Mouse (Mus musculus) embryonic facial prominence, embryonic 11.5 days (tissue): ENCODE results near the gene Tcf7l2. TPM values are rescaled to one million over a fixed set of nuclear protein-coding genes. Genes with fewer than 3 reads are reported as not detected.

Source experiments
- ATAC-seq: fragments of 200-750 bp; cut with Nextera tagmentation; replicated peaks from 2 replicates; pipeline ENCODE4 v1.8.0; 2017; ENCODE audit warnings: low read depth; ENCODE audit not compliant: insufficient number of reproducible peaks, low FRiP score, low TSS enrichment
- DNase-seq: peaks from one replicate; pipeline ENCODE4 v3.0.0-alpha.2; 2015; ENCODE audit warnings: low spot score
- H3K27ac ChIP-seq: fragments of 300-500 bp; sonication (generic); replicated peaks from 2 replicates; pipeline ENCODE4 v1.5.1; 2014; ENCODE audit warnings: mild to moderate bottlenecking, low read depth, low read length, control low read depth
- H3K27me3 ChIP-seq: fragments of 300-500 bp; sonication (generic); 2 replicates; pipeline ENCODE4 v1.6.1; 2014; ENCODE audit warnings: mild to moderate bottlenecking, low read length, moderate library complexity, mixed read lengths; ENCODE audit not compliant: control insufficient read depth, insufficient read depth
- H3K36me3 ChIP-seq: fragments of 300-500 bp; sonication (generic); replicated peaks from 2 replicates; pipeline ENCODE4 v1.6.1; 2014; ENCODE audit warnings: low read depth, mild to moderate bottlenecking, low read length, moderate library complexity, mixed read lengths; ENCODE audit not compliant: control insufficient read depth, insufficient read depth
- H3K4me1 ChIP-seq: fragments of 300-500 bp; sonication (generic); 2 replicates; pipeline ENCODE4 v1.6.1; 2014; ENCODE audit warnings: low read length, mixed read lengths; ENCODE audit not compliant: control insufficient read depth, insufficient read depth
- H3K4me2 ChIP-seq: fragments of 300-500 bp; sonication (generic); 2 replicates; pipeline ENCODE4 v1.6.1; 2014; ENCODE audit warnings: low read depth, mild to moderate bottlenecking, control low read depth, low read length, moderate library complexity
- H3K4me3 ChIP-seq: fragments of 300-500 bp; sonication (generic); 2 replicates; pipeline ENCODE4 v1.5.1; 2014; ENCODE audit warnings: low read depth, low read length, control low read depth
- H3K9ac ChIP-seq: fragments of 300-500 bp; sonication (generic); replicated peaks from 2 replicates; pipeline ENCODE4 v1.6.1; 2014; ENCODE audit warnings: mild to moderate bottlenecking, control low read depth, low read length
- H3K9me3 ChIP-seq: fragments of 300-500 bp; sonication (generic); replicated peaks from 2 replicates; pipeline ENCODE4 v1.6.1; 2016; ENCODE audit warnings: mild to moderate bottlenecking, low read length, inconsistent platforms, mixed read lengths; ENCODE audit not compliant: control insufficient read depth
- WGBS: fragments of 180-500 bp; shearing (Covaris S2); extraction: QIAGEN DNeasy Blood & Tissue Kit; methylation state at CpG from one replicate; pipeline ENCODE4 v1.1.7; 2014; 5-methylcytosine and 5-hydroxymethylcytosine counted together
- polyA plus RNA-seq: library from polyadenylated mRNA; unstranded; fragments of >200 nt; fragmentation: Nextera tagmentation; extraction: Ambion mirVana; gene quantifications from 2 replicates; pipeline ENCODE4 v1.2.1, GENCODE M21; 2014

The Tcf7l2 gene
- polyA plus RNA-seq, 1 experiment from 2014 or later = 107 TPM

DNA sequence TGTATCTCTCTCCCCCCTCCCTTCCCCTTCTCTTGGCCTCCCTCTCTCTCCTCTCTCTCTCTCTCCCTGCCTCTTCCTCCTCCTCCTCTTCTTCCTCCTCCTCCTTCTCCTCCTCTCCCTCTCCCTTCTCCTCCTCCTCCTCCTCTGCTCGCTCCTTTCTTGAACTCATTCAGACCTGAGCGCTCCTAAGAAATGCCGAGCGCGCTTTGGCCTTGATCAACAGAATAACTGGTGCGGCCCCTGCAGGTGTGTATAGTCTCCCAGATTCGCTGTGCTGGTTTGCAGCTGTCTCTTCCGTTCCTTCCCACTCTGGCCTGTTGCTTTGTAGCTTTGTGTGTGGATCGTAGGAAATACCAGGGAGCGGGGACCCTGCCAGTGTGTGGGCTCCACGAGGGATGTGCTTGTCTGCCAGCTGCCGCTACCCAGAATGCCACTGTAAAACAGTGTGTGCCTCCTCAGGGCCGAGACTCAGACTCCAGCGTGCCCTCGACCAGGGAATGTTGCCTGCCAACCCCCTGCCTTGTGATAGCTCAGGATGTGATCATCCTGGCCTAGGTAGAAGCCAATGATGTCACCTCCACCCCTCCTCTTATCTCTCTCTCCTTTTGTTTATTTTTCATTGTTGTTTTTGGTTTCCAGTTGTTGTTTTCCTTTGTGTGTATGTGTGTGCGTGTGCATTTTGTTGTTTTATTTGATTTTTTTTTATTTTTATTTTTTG lies 184.3 kb downstream of the Tcf7l2 start:
- no peak overlapping the region for H3K9ac ChIP-seq
- no peaks in the 10 kb centered on the region for H3K4me1 ChIP-seq

DNA sequence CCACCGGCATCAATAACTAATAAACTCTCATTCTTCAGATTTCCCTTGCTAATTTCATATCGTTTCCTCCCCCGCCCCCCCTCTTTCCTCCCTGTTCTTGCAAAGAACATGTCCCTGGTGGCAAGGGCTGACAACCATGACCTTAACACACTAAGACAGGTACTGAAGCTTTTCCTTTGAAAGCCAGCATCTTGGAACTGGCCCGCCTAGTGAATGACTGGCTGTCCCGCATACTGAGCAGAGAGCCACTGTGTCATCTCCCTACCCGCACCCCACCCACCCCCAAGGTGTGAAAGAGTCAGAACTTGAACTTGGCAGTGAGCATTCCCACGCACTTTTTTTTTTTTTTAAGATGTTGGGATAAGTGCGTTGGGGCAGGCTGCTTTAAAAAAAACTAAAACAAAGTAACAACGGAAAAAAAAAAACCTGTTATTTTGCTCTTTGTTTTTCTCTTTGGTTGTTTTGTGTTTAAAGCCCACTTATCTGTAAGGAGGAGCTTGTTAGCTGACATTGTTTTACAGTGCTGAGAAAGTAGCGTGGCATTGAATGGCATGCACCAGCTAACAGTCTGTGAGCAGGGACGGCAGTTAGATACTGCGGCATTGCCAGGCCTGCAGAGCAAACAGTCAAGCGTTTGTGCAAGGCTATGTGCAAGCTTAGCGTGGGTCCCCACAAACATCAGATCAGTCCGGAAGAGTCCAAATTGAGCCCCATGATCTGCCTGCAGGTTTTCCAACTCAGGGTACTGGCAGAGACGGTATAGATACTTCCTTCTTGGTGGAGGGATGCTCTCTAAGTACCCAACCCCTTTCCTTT lies 185.4 kb downstream of the Tcf7l2 start:
- H3K27ac ChIP-seq = no peak overlapping the region
- no peaks in the 10 kb centered on the region for H3K4me1 ChIP-seq
- WGBS = 87% methylated on average over 16 of the region's 16 CpGs
- peaks cover 3% of the 10 kb centered on the region for H3K36me3 ChIP-seq
- ATAC-seq = no peak
- no peak overlapping the region for H3K4me3 ChIP-seq
- H3K4me2 ChIP-seq = no peak overlapping the region
- H3K9me3 ChIP-seq = no peaks in the 10 kb centered on the region
- no peak for DNase-seq
- H3K27me3 ChIP-seq = no peaks in the 10 kb centered on the region
- no peak overlapping the region for H3K9ac ChIP-seq

More for the DNA sequence above, 184.3 kb downstream of the Tcf7l2 start:
- no peak overlapping the region for H3K27ac ChIP-seq
- no peaks in the 10 kb centered on the region for H3K27me3 ChIP-seq
- no peak overlapping the region for H3K4me3 ChIP-seq
- no peak for DNase-seq
- H3K4me2 ChIP-seq = no peak overlapping the region
- H3K36me3 ChIP-seq = no peaks in the 10 kb centered on the region; the same call in 1 of the 2 replicates
- ATAC-seq = no peak
- WGBS = 85% methylated on average over 16 of the region's 16 CpGs
- no peaks in the 10 kb centered on the region for H3K9me3 ChIP-seq

DNA sequence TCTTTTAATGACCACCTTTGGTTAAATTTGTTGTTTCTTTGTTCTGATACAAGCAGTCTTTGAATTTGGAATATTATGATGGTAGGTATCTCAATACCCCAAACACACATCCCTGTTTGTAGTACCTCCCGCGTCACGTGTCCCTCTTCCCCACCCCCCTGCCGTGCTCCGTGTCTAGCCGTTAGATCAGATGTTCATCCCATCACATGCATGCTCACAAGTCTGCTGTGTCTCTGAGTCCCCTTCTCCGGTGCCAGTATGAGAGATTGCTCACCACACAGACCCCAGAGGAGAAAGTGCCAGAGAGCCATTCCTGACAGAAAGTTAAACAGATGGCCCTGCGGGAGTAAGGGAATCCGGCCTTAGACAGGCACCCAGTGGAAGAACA lies 186.0 kb downstream of the Tcf7l2 start:
- H3K27me3 ChIP-seq = no peaks in the 10 kb centered on the region
- H3K27ac ChIP-seq = no peak overlapping the region
- no peak for ATAC-seq
- H3K4me2 ChIP-seq = no peak overlapping the region
- H3K36me3 ChIP-seq = peaks cover 3% of the 10 kb centered on the region
- DNase-seq = no peak
- H3K9me3 ChIP-seq = no peaks in the 10 kb centered on the region
- H3K9ac ChIP-seq = no peak overlapping the region
- H3K4me1 ChIP-seq = no peaks in the 10 kb centered on the region
- WGBS = 89% methylated on average over 9 of the region's 9 CpGs
- no peak overlapping the region for H3K4me3 ChIP-seq

DNA sequence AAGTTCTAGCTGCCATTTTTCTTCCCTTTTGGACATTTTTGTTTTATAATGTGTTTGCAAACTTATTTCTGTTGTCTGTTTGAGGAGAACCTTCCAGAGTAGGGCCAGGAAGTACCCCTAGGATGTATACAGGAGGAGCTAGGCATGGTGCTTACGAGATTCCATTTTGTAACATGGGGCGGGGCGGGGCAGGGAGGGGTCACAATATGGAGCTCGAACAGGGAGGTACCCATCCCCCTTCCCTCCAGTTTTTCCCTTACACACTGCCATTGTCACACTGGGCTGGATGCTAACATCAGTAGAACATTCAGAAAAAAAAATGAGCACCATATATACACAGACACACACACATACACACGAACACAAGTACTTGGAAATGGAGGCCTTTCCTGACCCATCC lies 187.1 kb downstream of the Tcf7l2 start:
- no peak for DNase-seq
- 90% methylated on average over 5 of the region's 5 CpGs for WGBS
- no peaks in the 10 kb centered on the region for H3K4me1 ChIP-seq
- no peak overlapping the region for H3K4me3 ChIP-seq
- H3K27me3 ChIP-seq = no peaks in the 10 kb centered on the region
- H3K4me2 ChIP-seq = no peak overlapping the region
- no peak overlapping the region for H3K27ac ChIP-seq
- no peak overlapping the region for H3K9ac ChIP-seq
- ATAC-seq = no peak
- no peaks in the 10 kb centered on the region for H3K9me3 ChIP-seq
- H3K36me3 ChIP-seq = peaks cover 3% of the 10 kb centered on the region

DNA sequence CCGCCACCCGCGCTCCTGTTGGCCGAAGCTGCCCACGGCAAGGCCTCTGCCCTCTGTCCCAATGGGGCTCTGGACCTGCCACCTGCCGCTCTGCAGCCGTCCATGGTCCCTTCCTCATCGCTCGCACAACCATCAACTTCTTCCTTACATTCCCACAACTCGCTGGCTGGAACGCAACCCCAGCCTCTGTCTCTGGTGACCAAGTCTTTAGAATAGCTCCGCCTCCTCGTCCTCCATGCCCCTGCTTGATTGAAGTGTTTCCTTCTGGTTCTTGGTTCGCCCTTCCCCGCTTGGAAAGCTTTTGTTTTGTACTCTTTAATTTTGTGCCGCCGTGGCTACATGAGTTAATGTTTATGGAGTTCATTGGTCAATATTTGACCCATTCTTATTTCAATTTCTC lies 190.0 kb downstream of the Tcf7l2 start:
- H3K4me1 ChIP-seq = no peaks in the 10 kb centered on the region
- no peak overlapping the region for H3K4me3 ChIP-seq
- ATAC-seq (no peak), DNase-seq (no peak)
- H3K27me3 ChIP-seq = no peaks in the 10 kb centered on the region
- WGBS = 96% methylated on average over 17 of the region's 17 CpGs
- no peak overlapping the region for H3K4me2 ChIP-seq
- peaks cover 3% of the 10 kb centered on the region for H3K36me3 ChIP-seq
- H3K27ac ChIP-seq = no peak overlapping the region
- H3K9ac ChIP-seq = no peak overlapping the region
- H3K9me3 ChIP-seq = no peaks in the 10 kb centered on the region

DNA sequence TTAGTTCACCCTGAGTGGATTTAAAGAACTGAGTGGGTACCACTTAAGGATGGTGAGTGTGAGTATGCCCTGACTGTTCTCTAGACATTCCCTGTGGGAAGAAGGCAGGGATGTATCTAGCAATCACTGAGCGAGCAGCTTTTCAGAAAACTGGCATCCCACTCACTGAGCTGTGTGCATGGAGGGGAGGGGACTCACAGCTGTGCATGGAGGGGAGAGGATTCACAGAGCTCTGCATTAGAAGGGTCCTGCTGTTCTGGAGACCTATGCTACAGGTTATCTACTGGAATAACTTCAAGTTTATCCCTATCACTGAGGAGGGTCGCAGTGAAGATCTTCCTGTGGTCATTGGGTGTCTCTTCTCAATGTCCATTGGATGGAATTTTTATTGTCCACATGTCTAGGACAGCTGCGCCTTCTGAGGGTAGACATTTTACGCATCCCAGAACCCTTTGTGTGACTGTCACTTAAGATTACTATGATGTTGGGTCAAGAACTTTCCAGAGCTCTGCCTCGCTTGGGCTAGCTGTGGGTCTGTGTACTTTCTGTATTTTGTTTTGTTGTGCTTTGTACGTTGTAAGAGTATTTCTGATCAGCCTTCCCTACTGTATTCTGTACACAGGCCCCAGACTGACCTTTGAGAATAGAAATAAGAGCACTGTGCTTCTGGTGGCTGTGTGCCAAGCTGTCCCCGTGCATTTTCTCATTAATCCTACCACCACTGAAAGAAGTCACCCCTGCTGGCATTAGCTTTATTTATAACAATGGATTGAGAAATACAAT lies 192.5 kb downstream of the Tcf7l2 start:
- no peak for ATAC-seq
- H3K36me3 ChIP-seq = peaks cover 3% of the 10 kb centered on the region
- no peak for DNase-seq
- no peaks in the 10 kb centered on the region for H3K4me1 ChIP-seq
- H3K9me3 ChIP-seq = no peaks in the 10 kb centered on the region
- no peak overlapping the region for H3K4me2 ChIP-seq
- no peak overlapping the region for H3K4me3 ChIP-seq
- H3K9ac ChIP-seq = no peak overlapping the region
- no peak overlapping the region for H3K27ac ChIP-seq
- WGBS = 83% methylated on average over 7 of the region's 7 CpGs
- H3K27me3 ChIP-seq = no peaks in the 10 kb centered on the region

DNA sequence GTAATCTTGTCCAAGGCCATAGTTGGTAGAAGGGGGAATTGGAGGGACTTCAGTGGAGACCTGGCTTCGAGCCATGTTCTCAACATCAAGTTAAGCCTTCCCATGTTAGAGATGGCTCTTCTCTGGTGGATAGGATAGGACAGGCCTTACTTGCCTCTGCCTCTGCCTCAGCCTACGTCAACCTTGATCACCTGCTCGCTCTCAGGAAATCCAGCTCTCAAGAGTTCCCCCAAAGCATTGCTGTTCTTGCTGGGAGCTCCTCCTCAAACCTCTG lies 193.0 kb downstream of the Tcf7l2 start:
- ATAC-seq (no peak), DNase-seq (no peak)
- Histone ChIP-seq H3K4me1 (no peaks in the 10 kb centered on the region), H3K27me3 (no peaks in the 10 kb centered on the region), H3K36me3 (peaks cover 3% of the 10 kb centered on the region), H3K4me2 (no peak overlapping the region), H3K9ac (no peak overlapping the region), H3K4me3 (no peak overlapping the region), H3K9me3 (no peaks in the 10 kb centered on the region), H3K27ac (no peak overlapping the region)
- 87% methylated on average over 3 of the region's 3 CpGs for WGBS

DNA sequence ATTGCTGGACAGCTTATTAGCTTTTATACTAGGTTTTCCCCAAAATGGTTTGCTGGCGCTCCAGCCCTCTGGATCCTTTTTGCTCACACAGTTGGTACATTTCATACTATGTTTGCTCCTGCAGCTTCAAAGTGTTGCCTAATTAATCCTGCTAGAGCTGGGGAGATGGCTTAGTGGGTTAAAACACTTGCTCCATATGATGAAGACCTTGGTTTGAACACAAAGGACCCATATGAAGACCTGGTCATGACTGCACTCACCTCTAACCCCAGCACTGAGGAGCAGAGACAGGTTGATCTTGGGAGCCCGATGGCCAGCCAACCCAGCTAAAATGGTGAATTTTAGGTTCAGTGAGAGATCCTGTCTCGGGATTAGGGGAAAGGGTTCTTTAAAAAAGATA lies 195.4 kb downstream of the Tcf7l2 start:
- 95% methylated on average over 3 of the region's 3 CpGs for WGBS
- ATAC-seq = no peak

More for the DNA sequence above, 195.4 kb downstream of the Tcf7l2 start:
- Histone ChIP-seq H3K27me3 (no peaks in the 10 kb centered on the region), H3K9ac (no peak overlapping the region), H3K4me1 (peaks cover 3% of the 10 kb centered on the region), H3K27ac (no peak overlapping the region), H3K36me3 (no peaks in the 10 kb centered on the region), H3K4me3 (no peak overlapping the region), H3K4me2 (no peak overlapping the region), H3K9me3 (no peaks in the 10 kb centered on the region)
- DNase-seq = no peak
